ENCODE assay signal across 27 mouse cellular contexts in the genomic region with DNA sequence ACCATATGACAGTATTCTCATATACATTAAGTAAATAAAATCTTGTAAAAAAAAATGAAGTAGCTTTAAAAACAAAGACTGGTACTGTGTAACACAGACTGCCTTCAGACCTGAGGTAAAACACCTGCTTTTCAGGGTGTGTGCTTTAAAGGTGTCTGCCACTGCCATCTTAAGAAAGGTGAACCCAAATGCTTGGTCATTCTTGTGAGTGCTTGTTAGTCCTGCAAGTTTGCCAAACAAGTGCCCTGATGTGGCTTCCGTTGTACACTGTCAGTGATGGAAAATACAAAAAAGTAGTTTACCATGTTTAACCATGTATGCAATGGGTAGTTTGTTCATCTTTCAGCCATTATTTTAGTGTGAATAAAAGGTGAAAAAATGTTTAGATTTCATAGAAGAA. TPM values are rescaled to one million over a fixed set of nuclear protein-coding genes. Genes with fewer than 3 reads are reported as not detected.
"Had no signal": no experiment of that assay in that cellular context is flagged by ENCODE, and none has a peak within 500 bp of the region (broad histone marks: within the 10 kb centered on the region; RNA-seq: fewer than 3 reads in every experiment).

No protein-coding gene starts in this region.

- H3K4me3 ChIP-seq: limb, embryonic 12.5 days; limb, embryonic 15.5 days; lung, embryonic 15.5 days; megakaryocyte, embryonic 14.5 days; neural tube, embryonic 12.5 days; neural tube, embryonic 15.5 days had no signal

- H3K27me3 ChIP-seq: limb, embryonic 12.5 days; limb, embryonic 15.5 days; lung, embryonic 15.5 days; megakaryocyte, embryonic 14.5 days; neural tube, embryonic 12.5 days; neural tube, embryonic 15.5 days had no signal

- DNase-seq: kidney, adult 9 months; kidney, postnatal 14 days; kidney, postnatal 4 days; left cerebral cortex, postnatal 4 days; lung, adult 18-20 months; lung, postnatal 10 days; lung, postnatal 36 days; midbrain, embryonic 14.5 days; right cerebral cortex, adult 18-20 months; right cerebral cortex, postnatal 14 days; right cerebral cortex, postnatal 4 days; thymus, adult 2 months; thymus, postnatal 14 days had no signal

- H3K9me3 ChIP-seq: limb, embryonic 12.5 days; limb, embryonic 15.5 days; lung, embryonic 15.5 days; megakaryocyte, embryonic 14.5 days; neural tube, embryonic 12.5 days; neural tube, embryonic 15.5 days had no signal

- H3K4me1 ChIP-seq: neural tube, embryonic 12.5 days had no signal

- H3K4me2 ChIP-seq: limb, embryonic 12.5 days; limb, embryonic 15.5 days; lung, embryonic 15.5 days; midbrain, embryonic 11.5 days; neural tube, embryonic 12.5 days; neural tube, embryonic 15.5 days had no signal

- H3K27ac ChIP-seq: limb, embryonic 12.5 days; limb, embryonic 15.5 days; liver, embryonic 14.5 days; lung, embryonic 15.5 days; neural tube, embryonic 12.5 days; neural tube, embryonic 15.5 days; stomach, postnatal 0 days had no signal

- H3K9ac ChIP-seq: limb, embryonic 12.5 days; limb, embryonic 15.5 days; liver, embryonic 14.5 days; lung, embryonic 15.5 days; neural tube, embryonic 12.5 days; neural tube, embryonic 15.5 days had no signal

RNA-seq across cellular contexts. Expression of gene Slc10a1, which starts 16.0 kb away (rescaled TPM):
- total RNA-seq: layer of hippocampus, adult 18-20 months; layer of hippocampus, postnatal 14 days; left cerebral cortex, adult 8-10 months; left cerebral cortex, postnatal 14 days; left cerebral cortex, postnatal 4 days; midbrain, postnatal 0 days had no signal
